Mouse (Mus musculus): ENCODE measurements around the gene Zswim3.

The Zswim3 gene

GRCm38 (mm10) chr2:164804533-164805331 is at the start of gene Zswim3, which contains the start of gene Acot8:
Gene Zswim3, plus strand, starts transcription at chr2:164805098.
Gene Acot8, minus strand, starts transcription at chr2:164804882.
- DNase-seq = peak; percentile 98

GRCm38 (mm10) chr2:164757841-164758240 is 47.1 kb upstream of the Zswim3 start:
- no peak for DNase-seq

- no peak for DNase-seq
These were observed 46.2 kb upstream of the Zswim3 start for GRCm38 (mm10) chr2:164758692-164759091.

- DNase-seq = no peak
These were observed 44.7 kb upstream of the Zswim3 start for GRCm38 (mm10) chr2:164760059-164760833.

- peak; percentile 39 for DNase-seq
These were observed 43.4 kb upstream of the Zswim3 start for GRCm38 (mm10) chr2:164761502-164761901.

- DNase-seq = no peak
These were observed 42.9 kb upstream of the Zswim3 start for GRCm38 (mm10) chr2:164761971-164762370.

GRCm38 (mm10) chr2:164762593-164762992 is 42.3 kb upstream of the Zswim3 start:
- no peak for DNase-seq

- no peak for DNase-seq
These were observed 39.1 kb upstream of the Zswim3 start for GRCm38 (mm10) chr2:164765841-164766240.

- DNase-seq = no peak
These were observed 36.9 kb upstream of the Zswim3 start for GRCm38 (mm10) chr2:164767812-164768540.

- peak; percentile 98 for DNase-seq
These were observed 35.5 kb upstream of the Zswim3 start, which contains the start of gene Ube2c for GRCm38 (mm10) chr2:164769258-164770037. Gene Ube2c, plus strand, starts transcription at chr2:164769898.

- no peak for DNase-seq
These were observed 34.6 kb upstream of the Zswim3 start for GRCm38 (mm10) chr2:164770279-164770678.

- DNase-seq = no peak
These were observed 33.8 kb upstream of the Zswim3 start for GRCm38 (mm10) chr2:164771123-164771522.

GRCm38 (mm10) chr2:164773229-164773988 is 31.5 kb upstream of the Zswim3 start:
- no peak for DNase-seq

GRCm38 (mm10) chr2:164773989-164774364 is 30.9 kb upstream of the Zswim3 start:
- no peak for DNase-seq

- DNase-seq = no peak
These were observed 28.8 kb upstream of the Zswim3 start for GRCm38 (mm10) chr2:164776130-164776529.

GRCm38 (mm10) chr2:164776801-164777200 is 28.1 kb upstream of the Zswim3 start:
- DNase-seq = no peak

- no peak for DNase-seq
These were observed 27.5 kb upstream of the Zswim3 start for GRCm38 (mm10) chr2:164777246-164778014.

- DNase-seq = no peak
These were observed 26.9 kb upstream of the Zswim3 start for GRCm38 (mm10) chr2:164778015-164778287.

GRCm38 (mm10) chr2:164778809-164779208 is 26.1 kb upstream of the Zswim3 start:
- DNase-seq = peak; percentile 48

GRCm38 (mm10) chr2:164779481-164780086 is 25.3 kb upstream of the Zswim3 start, which contains the start of gene Tnnc2:
Gene Tnnc2, minus strand, starts transcription at chr2:164779967.
- no peak for DNase-seq

- DNase-seq = no peak
These were observed 23.0 kb upstream of the Zswim3 start for GRCm38 (mm10) chr2:164781876-164782275.
